Mouse (Mus musculus) heart, adult 2 months (tissue): ENCODE data around the gene Atxn7.

ENCODE experiments used
- CTCF ChIP-seq: fragments of 200-600 bp; IDR thresholded peaks from 2 replicates; pipeline ENCODE4 v1.8.1; 2022; ENCODE audit warnings: antibody characterized with exemption, mild to moderate bottlenecking, moderate library complexity
- POLR2A ChIP-seq: fragments of 200-500 bp; IDR thresholded peaks from 2 replicates; pipeline ENCODE4 v1.6.1; 2011; ENCODE audit warnings: mild to moderate bottlenecking, low read depth, low read length, control low read depth; ENCODE audit not compliant: insufficient read depth

DNA sequence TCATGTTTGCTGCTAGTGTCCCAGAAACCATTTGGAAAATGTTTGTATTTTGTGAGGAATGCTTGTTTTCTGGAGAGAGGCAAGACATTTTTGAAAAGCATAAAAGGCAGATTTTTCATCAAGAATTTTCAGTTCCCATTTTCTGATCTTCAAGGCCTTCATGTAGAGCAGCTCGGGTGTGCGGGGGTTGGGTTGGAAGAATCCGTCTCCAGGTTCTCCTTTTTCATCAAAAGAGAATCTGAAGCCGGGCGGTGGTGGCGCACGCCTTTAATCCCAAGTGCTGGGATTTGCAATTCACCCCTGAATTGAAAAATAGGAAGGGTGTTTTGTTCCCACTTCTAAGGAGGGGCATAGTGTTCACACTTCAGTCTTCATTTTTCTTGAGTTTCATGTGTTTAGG is 41.5 kb downstream of the Atxn7 start:
- TF ChIP-seq CTCF, result no peak
- TF ChIP-seq POLR2A, result no peak
